Mouse (Mus musculus) gastrocnemius, postnatal 4 days (tissue): ENCODE data around the gene Ablim1. TPM values are rescaled to one million over a fixed set of nuclear protein-coding genes. Genes with fewer than 3 reads are reported as not detected.

ENCODE experiments used
- DNase-seq, 2 experiments: peaks; one replicate each; pipeline ENCODE4 v3.0.0; 2021 to 2022; ENCODE audit warnings: low spot score in 2 of 2, mixed read lengths in 2 of 2
- total RNA-seq, 2 experiments: library from RNA; stranded (reverse); gene quantifications; 2 replicates each; pipeline ENCODE4 v1.2.3; 2021

The Ablim1 gene
- total RNA-seq, 2 experiments from 2014 or later: 56.8 to 65.5 TPM

DNA sequence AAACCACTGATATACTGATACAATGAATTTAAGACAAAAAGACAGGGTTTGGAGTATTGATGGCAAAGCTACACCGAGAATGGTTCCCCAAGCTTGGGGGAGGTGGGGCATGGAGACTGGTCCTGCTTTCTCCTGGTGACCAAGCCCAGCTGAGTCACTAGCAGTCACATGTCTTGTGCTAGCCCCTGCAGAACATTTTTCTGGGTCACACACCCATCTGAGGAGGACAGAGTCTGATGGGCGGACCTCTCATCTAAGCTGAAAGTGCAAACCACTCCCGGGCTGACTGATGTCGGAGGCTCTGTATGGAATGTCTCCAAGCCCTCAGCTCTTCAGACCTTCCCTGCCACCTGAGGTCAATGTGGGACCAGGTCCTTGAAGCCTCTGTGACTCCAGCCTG lies 184.1 kb downstream of the Ablim1 start:
- DNase-seq: no peak

DNA sequence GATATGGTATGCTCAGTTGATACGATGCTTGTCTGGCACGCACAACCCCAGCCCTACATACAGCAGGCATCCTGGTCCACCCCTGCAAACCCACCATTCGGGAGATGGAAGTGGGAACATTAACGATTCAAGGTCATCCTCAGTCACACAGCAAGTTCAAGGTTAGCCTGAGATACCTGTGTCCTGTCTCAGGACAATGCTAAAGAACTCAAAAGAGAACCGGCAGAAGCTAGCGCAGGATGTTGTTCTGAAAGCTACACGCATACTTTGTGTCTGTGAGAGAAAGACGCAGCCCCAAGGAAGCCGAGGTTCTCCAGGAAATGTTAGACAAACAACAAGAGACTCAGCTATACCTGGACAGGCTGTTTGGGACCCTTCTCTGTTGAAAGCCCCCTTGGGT lies 185.0 kb downstream of the Ablim1 start:
- DNase-seq: no peak

DNA sequence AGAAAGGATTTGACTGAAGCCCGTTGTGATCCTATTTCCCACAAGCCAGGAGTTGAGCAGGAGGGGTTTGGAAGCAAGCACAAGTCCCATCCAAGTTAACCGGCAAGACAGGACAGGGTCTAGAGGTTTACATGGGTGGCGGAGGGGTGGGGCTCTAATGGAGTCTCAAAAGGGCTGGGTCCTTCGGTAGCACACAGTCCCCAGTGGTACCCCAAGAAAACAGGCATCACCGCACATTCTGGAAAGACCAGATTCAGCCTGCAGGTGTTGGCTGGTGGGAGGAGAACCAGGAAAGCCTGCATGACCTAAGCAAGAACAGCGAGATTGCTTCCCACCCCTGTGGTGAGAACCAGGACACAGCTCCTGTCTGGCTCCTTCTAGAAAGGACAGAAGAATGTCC lies 186.7 kb downstream of the Ablim1 start:
- DNase-seq: no peak

DNA sequence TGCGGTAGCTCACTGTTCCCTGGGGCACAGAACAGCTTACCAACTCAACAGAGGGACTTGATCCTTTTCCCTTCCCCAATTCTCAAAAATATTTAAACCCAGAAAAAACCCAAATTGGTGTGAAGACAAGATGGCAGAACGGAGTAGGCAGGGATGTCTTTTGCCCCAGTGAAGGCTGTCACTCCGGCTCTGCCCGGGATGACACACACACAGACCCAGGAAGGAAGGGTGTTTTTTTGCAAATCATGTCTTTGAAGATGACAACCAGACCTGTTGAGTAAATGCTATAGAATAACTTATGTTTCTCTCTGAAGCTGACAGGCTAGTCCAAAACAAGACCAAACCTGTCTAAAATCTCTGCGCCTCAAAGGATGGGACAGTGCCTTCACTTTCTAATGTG lies 187.2 kb downstream of the Ablim1 start:
- DNase-seq: no peak

DNA sequence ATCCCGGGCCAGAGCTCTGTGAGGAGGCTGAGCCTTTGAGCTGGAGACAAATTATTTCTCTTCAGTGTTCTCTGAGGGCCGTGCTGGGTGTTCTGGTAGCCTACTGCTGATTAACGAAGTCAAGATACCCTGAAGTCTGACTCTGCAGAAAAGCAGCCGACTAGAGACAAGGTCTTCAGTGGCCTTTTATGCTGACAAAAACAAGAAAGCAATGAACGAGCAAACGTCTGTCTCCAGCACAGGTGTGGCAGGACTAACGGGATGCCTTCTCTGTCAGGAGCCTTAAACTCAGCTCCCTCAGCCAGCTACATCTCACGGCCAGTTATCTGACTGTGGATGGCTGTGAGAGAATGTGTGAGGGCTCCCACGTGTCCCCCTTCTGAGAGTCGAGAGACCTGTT lies 187.8 kb downstream of the Ablim1 start:
- no peak for DNase-seq

DNA sequence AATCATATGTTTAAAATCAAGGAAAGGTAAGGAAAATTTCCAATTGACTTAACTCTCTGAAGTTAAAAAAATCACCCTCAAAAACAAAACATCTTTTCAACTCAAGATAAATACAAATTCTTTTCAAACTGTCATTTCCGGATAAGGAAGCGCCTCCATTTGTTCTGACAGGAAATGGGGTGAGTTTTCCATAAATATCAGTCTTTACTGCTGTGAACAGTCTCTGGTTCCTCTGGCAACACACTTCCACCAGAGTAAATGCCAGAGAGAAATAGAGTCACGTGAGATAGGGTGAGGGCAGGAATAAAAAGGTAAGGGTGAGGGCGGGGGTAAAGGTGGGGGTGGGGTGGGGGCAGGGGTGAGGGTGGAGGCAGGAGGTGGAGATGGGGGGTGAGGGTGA lies 189.8 kb downstream of the Ablim1 start:
- DNase-seq: no peak

DNA sequence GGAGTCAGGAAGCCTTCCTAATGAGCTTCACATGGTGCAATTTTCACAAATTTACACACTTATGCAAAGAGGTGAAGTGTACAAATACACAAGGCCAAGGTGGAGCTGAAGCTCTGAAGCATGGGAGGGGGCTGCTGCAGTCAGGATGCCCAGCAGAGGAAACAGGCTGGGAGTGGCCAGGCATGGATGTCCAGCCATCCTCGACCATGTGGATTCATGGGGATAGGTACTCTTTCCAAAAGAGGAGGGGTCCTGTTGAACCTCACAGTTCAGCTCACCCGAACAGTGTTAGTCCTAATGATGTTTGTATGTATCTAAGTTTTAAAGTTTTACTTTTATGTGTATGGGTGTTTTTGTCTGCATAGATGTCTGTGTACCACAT lies 190.6 kb downstream of the Ablim1 start:
- no peak for DNase-seq

DNA sequence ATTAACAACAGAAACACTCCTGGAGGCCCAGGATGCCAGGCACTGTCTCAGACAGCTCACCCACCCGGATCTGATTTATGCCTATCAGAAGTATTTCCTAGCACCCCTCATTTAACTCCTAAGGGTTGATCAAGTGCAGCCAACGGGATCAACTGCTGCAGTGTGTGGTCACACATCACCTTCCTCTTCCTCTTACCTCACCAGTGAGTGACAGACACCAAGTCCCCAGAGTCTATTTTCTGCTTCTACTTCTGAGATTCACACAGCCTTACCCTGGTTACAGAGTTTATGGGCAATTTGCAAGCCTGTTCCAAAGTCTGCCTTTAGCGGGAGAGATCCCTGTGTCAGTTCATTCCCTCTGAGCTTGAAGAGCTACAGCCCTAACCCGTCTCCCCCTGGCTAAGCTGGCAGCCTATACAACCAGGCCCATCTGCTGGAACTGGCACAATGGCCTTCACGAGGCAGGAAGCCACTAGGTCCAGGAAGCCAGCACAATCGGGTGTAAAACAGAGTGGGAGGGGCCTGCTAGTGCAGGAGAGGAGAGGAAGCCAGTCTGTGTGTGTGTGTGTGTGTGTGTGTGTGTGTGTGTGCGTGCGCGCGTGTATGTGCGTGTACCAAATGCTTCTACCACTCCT lies 191.1 kb downstream of the Ablim1 start:
- no peak for DNase-seq

DNA sequence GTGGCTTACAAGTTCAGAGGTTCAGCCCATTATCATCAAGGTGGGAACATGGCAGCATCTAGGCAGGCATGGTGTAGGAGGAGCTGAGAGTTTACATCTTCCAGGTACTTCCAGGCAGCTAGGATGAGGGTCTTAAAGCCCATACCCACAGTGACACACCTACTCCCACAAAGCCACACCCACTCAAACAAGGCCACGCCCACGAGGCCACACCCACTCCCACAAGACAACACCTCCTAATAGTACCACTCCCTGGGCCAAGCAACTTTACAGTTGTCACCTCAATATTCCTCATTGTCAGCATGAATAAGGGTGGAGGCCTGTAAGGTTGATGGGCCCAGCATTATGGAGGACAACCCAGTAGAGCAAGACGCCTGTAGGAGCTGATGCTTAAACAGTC lies 192.5 kb downstream of the Ablim1 start:
- no peak for DNase-seq

DNA sequence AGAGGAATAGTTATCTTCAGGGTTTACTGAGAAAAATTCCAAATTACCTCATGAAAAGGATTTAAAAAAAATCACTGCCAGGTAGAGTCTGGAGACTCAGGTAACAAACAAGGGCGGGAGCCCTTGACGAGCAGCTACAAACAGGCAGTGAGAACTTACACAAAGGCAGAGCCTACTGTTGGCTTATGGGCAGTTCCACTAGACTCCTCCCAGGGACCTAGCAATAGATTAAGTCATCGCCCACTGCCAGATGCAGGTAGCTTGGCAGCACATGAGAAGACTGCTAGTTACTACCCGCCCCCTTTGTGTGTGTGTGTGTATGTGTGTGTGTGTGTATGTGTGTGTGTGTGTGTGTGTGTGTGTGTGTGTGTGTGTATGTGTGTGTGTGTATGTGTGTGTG lies 193.7 kb downstream of the Ablim1 start:
- no peak for DNase-seq

DNA sequence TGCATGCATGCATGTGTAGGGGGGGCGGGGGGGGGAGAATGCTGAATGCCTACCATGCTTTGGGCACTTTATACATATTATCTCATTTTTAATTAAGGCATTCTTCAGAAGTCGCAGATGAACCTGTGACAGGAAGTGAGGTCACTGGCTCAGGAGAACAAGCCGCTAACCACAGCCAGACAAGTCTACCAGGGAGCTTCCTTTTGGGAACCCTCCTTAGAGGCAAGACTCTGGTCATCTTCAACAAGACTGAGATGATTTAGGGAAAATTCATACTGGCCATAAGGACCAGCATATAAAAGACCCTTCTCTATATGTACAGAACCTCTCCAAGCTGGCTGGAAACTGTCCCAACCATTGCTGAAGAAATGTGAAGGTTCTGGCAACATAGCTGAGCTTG lies 195.1 kb downstream of the Ablim1 start:
- no peak for DNase-seq

DNA sequence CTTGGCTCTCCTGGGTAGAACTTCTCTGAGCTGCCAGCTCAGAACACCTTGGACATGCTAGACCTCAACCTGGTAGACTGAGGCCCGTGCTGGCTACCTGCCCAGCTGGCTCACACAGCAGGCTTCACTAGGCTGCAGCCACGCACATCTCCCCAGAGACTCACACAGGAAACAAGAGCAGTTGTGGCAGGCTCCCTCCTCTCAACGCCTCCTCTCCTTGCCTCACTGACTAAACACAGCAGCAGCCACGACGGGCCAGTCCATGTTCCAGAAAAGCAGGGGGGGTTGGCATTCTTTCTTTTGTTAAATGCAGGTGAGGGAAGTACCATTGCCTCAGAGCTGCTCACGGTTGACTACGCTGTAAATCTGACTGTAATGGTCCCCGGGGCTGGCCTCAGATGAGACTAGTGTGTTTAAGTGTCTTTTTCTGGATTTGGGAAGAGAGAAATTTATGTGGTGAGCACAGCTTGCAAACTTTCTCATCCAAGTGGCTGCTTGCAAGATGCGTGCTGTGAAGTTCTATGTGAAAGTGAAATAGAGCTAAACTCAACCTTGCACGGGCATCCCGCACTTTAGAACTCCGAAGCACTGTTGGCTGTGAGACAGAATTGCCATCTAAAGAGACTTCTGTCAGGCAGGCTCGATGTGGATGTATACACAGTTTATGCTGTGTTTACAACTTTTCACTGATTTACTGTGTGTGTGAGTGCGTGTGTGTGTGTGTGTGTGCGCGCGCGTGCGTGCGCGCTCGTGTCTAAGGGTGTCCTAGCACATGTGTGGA lies 195.7 kb downstream of the Ablim1 start:
- peak in 1 of 2 experiments; percentile 62 for DNase-seq

DNA sequence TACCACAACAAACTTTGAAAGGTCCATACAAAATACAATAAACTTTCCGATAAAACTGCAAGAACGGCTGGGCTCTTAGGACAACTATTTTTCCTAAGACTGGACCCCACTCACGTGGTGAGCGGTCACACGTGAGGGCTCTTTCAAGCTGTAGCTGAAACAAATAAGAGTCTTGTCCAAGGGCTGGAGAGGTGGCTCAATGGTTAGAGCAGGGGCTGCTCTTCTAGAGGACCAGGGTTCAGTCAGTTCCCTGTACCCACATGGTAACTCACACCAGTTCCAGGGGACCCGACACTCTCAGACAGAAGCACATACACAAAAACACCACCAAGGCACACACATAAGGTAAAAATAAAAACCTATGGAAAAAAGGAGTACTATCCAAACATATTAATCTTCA lies 197.0 kb downstream of the Ablim1 start:
- DNase-seq: no peak

DNA sequence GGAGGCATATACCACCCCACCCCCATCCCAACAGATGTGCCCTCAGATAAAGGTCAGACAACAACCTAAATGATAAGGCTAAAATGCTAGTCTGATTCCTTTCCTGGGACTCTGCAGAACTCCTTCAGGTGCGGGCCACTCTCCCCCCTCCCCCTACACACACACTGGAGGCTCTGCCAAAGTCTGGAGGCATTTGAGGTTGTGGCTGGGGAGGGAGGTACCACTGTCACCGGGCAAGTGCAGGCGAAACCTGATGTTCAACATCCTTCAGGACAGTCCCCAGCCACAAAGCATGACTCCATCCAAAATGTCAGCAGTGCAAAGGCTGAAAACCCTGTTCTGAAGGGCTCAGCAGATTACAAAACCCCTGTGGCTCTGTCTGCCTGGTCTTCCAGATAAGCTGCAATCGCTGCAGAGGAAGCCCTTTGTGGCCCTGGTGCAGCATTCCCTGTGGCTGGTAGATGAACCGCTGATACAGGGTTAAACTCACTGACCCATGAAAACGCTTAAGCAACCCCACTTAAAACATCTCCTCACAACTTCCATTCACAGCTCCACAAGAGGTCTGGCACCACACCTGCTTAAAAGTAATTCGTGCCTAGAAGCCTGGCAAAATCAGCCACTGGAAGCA lies 197.7 kb downstream of the Ablim1 start:
- no peak for DNase-seq

DNA sequence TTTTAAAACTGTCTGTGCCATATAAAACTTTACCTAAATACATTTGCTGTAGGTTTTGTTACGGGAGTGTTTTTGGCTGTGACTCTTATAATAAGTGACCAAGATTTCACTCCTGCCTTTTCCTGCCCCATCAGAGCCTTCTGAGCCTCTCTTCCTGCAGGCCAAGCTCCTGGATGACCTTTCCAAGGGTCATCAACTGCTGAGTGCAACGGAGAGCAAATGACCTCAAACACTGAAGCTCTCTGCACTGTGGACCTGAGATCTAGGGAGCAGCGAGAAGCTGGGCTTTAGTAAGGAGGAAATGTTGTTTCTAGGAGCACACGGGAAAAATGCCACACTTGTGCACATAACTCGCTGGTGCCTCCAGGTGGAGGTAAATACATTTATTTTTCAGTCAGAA lies 199.0 kb downstream of the Ablim1 start:
- no peak for DNase-seq

DNA sequence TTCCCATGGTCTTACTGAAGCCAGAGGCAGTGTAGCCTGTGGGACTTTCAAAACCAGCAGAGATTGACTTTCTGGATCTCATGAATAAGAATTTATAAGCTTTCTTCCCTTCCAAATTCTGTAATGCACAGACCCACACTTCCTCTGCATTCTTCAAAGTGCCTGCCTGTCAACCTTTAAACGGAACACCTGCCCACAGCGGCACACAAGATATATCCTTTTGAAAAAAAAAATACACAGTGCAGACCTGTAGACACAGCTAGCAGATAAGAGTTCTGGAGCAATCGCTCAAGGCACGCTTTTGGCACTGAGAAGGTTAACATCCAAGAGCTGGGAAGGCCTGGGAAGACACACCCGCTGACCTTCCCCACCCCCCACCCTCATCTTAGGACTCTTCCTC lies 199.8 kb downstream of the Ablim1 start:
- no peak for DNase-seq

DNA sequence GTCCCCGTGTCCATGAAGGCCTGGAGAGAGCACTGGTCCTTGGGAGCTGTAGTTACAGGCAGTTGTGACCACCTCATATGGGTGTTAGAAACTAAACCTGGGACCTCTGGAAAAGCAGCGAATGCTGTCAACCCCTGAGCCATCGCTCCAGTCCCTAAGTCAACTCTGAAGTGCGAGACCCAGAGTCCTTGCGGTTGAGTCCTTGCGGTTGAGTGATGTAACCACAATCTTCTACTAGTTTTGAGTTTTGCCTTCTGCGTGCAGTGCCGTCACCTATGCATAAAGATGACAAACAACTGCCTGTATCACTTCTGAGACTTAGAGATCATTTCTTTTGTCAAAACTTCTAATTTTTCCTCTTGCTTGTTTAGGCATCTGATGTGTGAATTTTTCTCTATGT lies 200.7 kb downstream of the Ablim1 start:
- no peak for DNase-seq

DNA sequence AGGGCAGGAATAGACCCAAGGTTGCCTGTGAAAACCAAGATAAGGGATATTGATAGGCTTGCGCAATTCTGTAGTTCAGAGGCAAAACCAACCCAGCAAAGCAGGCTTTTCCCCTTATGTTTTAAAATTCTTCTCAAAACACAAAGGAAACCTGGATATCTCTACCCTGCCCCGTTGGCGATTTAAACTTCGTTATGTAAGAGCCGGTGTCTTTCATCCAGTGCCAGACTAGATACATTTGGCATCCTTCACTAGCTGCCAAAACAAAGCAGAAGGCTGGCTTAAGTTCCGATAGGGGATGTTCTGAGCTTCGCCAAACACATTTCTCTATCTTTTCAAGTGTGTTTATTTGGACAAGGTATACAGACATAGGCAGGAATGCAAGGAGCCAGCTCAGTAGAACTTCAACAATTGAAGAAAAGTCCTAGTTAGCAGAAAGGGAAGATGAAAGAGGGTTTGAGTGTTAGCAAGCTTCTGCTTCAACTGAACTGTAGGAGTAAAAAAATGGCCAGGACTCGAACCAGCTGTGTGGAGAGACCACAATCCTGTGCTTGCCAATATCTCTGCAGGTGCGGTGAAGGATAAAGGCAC lies 201.8 kb downstream of the Ablim1 start:
- DNase-seq: no peak

DNA sequence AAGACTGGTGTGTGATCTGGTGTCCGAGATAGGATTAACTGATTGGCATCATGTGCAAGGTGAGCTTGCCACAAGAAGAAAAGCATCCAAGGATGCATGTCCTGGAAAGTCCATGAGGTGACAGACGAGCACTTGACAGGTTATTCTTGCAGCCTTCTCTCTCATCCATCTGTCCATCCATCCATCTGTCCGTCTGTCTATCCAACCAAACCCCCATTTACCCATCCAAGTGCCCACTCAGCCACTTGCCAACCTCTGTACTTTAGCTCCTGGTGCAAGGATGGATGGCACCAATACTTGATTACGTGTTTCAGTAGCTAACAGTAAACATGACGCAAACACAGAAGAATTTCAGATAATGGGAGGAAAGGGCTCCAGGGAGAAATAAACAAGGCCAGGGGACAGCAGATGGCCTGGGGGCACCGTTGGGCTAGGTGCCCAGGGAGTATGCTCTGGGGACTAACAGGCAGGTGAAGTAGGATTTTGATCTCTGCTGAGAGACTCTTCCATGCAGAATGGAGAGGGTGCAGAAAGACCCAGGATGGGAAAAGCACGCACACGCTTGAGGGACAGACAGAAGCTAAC lies 202.4 kb downstream of the Ablim1 start:
- DNase-seq: no peak

DNA sequence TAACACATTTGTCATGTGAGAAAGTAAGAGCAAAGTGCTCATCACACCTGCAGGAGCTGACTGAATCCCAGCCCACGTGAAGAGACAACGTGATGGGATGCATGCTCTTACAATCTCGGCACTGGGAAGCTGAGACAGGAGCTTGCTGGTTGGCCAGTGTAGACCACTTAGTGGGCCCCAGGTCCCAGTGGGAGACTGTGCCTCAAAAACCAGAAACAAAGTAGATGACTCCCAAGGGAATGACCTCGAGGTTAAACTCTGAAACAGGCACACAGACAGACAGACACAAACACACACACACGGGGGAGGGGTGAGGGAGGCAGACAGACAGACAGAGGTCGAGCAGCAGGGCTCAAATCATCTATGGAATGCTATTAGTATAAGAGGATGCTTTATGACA lies 203.4 kb downstream of the Ablim1 start:
- no peak for DNase-seq

DNA sequence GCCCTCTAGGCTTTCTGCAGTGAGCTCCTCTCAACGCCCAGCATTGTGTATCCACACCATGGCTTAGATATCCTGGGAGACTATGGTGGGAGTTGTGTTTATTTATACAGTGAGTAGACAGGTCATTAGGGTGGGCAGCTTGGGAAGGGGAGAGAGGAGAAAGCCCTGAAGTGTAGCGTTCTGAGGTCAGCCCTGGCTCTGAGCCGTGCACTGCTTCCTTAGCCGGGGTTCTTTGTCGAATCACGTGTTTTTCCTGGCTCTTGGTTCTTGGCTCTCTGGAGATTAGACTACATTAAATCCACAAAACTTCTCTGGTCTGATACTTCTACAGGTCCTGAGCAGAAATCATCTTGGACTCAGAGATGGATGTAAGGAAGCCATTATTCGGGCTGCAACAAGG lies 205.1 kb downstream of the Ablim1 start:
- DNase-seq: no peak

DNA sequence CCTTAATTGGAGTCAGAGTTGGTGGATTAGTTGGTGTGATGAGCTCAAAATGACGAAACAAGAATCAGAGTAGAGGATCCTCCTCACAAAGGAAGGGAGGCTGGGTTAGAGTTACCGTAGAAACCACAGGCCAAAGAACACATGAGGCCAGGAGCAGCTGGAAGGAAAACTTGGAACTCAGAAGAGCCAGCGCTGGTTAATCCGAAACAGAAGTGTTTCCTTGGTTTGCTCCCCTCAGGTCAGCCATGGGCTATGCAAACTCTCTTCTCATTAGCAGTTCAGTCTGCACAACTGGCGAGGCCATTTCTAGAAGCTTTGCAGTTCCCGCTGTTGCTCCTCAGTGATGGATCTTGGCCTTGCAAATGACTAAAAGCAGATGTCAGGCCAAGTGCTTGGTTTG lies 208.2 kb downstream of the Ablim1 start:
- DNase-seq: no peak
